Mouse (Mus musculus): Measurements from ENCODE around the gene Ermard.
"Not testable (repeated sequence)": the region's sequence is repeated elsewhere in the genome, so short reads cannot be mapped to it uniquely, and the experiment has no call there.

DNA sequence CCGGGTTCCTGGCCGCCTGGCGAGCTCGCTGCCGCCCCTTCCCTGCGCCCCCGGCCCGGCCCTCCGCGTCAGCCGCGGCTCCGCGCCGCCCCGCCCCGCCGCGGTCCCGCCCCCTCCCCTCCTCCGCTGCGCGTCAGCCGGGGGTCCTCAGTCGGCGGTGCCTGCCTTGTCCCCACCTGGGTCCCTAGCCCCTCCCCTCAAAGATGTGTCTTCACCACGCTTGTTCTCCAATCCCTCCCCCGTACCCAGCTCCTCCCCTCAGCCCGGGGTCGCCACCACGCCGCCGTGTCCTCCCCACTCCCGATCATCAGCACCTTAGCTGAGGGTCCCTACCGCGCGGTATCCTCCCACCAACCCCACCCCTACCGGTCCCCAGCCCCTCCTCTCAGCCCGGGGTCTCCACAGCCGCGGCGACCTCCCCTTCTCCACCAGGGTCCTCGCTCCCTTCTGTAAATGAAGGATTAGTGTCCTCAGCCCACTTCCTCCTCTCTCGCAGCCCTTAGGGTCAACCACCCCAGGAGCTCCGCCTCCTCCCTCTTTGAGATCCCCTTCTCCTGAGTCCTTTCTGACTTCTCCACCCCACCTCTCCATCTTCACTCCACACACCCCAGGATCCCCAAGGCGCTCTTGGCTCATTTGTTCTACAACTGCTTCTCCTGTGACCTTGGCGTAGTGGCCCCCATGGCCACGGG lies 16.4 kb upstream of the Ermard start:
- TF ChIP-seq CTCF (IDR thresholded peaks at IDR 0.05; ENCODE audit: low read depth, low read length); EP300 (IDR thresholded peaks at IDR 0.05; ENCODE audit: insufficient read depth, low read depth, low read length): not testable (repeated sequence)

Measured in ES-Bruce4 (cell line).